Mouse (Mus musculus): Measurements from ENCODE around the gene Rbms3. TPM values are rescaled to one million over a fixed set of nuclear protein-coding genes. Genes with fewer than 3 reads are reported as not detected.

The Rbms3 gene
- polyA plus RNA-seq, 1 experiment from 2014 or later: 86.1 TPM

DNA sequence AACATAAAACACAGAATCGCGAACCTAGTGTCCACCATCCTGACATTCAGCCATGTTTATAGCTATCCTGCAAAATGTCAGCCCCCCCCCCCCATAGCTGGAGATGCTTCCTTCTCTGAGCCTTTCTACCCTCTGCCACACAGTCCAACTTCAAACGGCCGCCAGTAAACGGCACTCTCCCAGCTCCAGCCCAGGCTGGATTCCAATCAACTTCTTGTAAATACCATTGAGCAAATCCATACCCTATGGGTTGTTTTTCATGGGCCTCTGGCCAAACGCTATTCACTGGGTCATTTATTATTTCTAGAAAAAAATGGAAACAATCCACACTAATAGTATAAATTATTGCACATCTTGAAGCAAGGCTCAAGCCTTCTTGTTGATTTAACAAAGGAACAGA is 468.6 kb downstream of the Rbms3 start:
- H3K4me1 ChIP-seq (ENCODE audit: control insufficient read depth, insufficient read depth, low read length): no peaks in the 10 kb centered on the region
- no peak overlapping the region for H3K4me3 ChIP-seq (ENCODE audit: low read depth, low read length)
- ATAC-seq (ENCODE audit: low read depth) (no peak), DNase-seq (ENCODE audit: low spot score) (no peak)
- no peaks in the 10 kb centered on the region for H3K9me3 ChIP-seq (ENCODE audit: control insufficient read depth, low read length)
- H3K9ac ChIP-seq (ENCODE audit: low read depth, low read length): no peak overlapping the region
- WGBS: 73% methylated on average over 6 of the region's 6 CpGs
- H3K27me3 ChIP-seq (replicated peaks; ENCODE audit: control insufficient read depth, insufficient read depth, low read length): no peaks in the 10 kb centered on the region
- no peak overlapping the region for H3K27ac ChIP-seq (replicated peaks; ENCODE audit: low read depth, low read length)
- no peaks in the 10 kb centered on the region for H3K36me3 ChIP-seq (ENCODE audit: control insufficient read depth, insufficient read depth, low read length)
- H3K4me2 ChIP-seq (ENCODE audit: low read depth, low read length): no peak overlapping the region

DNA sequence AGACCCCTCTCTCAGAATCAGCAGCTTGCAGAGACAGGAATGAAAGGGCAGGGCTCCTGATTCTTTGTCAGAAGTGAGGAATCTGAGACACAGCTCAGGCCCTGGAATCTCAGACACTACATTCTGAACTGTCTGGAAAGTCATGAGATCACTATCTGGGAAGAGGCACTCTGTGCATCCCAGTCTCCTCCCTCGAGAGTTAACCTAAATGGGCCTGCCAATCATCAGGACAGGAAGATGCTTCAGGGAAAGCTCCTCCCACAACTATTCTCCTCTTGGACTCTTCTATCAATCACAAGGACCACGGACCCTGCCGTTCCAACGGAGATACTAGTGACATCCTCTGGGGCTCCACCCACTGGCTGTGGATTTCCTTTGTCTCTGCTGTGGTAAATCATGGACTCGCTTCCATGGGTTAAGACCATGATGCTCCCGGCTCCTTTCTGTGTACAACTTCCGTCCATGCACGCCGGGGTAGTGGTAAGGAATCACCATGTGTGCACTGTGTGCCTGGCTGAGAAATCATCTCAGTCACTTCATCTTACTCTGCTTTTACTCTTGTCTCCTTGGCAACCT is 473.3 kb downstream of the Rbms3 start:
- H3K9ac ChIP-seq (ENCODE audit: low read depth, low read length): no peak overlapping the region
- 0 out of 2 replicates have a peak overlapping the region, but pooled peaks have one; percentile 9 for H3K27ac ChIP-seq (replicated peaks; ENCODE audit: low read depth, low read length)
- peak; percentile 68 for DNase-seq (ENCODE audit: low spot score)
- no peak overlapping the region for H3K4me2 ChIP-seq (ENCODE audit: low read depth, low read length)
- ATAC-seq (ENCODE audit: low read depth): peak; percentile 50; the same call in 1 of the 2 replicates
- no peaks in the 10 kb centered on the region for H3K27me3 ChIP-seq (replicated peaks; ENCODE audit: control insufficient read depth, insufficient read depth, low read length)
- H3K9me3 ChIP-seq (ENCODE audit: control insufficient read depth, low read length): no peaks in the 10 kb centered on the region
- WGBS: 60% methylated on average over 9 of the region's 9 CpGs
- H3K36me3 ChIP-seq (ENCODE audit: control insufficient read depth, insufficient read depth, low read length): no peaks in the 10 kb centered on the region
- H3K4me3 ChIP-seq (ENCODE audit: low read depth, low read length): no peak overlapping the region
- H3K4me1 ChIP-seq (ENCODE audit: control insufficient read depth, insufficient read depth, low read length): peaks cover 12% of the 10 kb centered on the region

DNA sequence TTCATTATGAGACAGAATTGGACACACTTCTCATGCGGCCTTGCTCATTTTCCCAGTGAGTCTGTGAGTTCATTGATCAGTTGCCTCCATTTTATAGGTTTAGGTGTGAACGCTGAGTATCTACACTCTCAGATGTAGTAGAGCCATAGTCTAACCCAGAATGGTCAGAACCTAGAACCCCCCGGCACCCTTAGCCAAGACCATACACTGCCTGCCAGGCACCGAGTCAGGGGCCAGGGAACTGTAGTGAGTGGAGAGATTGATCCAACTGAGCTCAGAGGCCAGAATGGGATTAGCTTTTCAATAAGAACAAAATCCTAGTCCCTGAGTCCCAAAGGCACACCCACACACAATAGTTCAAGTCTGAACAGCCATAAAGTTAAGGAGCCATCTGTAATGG is 475.1 kb downstream of the Rbms3 start:
- Histone ChIP-seq H3K27me3 (replicated peaks; ENCODE audit: control insufficient read depth, insufficient read depth, low read length) (no peaks in the 10 kb centered on the region), H3K4me2 (ENCODE audit: low read depth, low read length) (no peak overlapping the region), H3K9me3 (ENCODE audit: control insufficient read depth, low read length) (no peaks in the 10 kb centered on the region), H3K9ac (ENCODE audit: low read depth, low read length) (no peak overlapping the region), H3K36me3 (ENCODE audit: control insufficient read depth, insufficient read depth, low read length) (no peaks in the 10 kb centered on the region), H3K4me3 (ENCODE audit: low read depth, low read length) (no peak overlapping the region), H3K4me1 (ENCODE audit: control insufficient read depth, insufficient read depth, low read length) (peaks cover 12% of the 10 kb centered on the region), H3K27ac (replicated peaks; ENCODE audit: low read depth, low read length) (peak overlapping the region; percentile 66; the same call in 1 of the 2 replicates)
- DNase-seq (ENCODE audit: low spot score) (no peak), ATAC-seq (ENCODE audit: low read depth) (no peak)
- WGBS: 81% methylated on average over 4 of the region's 4 CpGs

DNA sequence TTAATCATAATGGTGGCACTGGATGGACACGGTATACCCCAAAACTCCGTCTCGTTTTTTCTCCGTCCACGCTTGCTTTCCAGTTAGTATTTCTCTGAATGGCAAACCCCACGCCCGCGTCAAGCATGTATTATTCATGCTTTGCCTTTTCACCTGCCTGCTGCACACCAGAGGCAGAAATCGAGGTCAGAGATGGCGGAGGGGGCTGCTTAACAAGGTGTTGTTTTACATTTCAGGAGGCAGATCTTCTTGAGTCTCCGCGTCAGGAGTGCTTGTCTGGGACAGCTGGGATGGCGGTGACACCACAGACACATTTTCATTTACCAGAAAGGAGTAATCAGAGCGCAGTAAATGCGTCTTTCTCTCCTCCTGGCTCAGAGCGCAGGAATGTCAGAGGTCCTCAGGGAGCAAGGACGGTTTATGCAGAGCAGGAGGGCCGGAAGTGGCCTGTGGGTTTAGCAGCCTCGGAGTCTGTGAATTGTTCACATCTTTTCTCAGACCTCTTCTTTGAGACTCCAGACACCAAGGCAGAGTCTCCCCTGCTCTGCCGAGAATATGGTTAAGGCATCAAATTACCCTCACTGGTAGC is 475.9 kb downstream of the Rbms3 start:
- Histone ChIP-seq H3K27ac (replicated peaks; ENCODE audit: low read depth, low read length) (peak overlapping the region; percentile 66), H3K36me3 (ENCODE audit: control insufficient read depth, insufficient read depth, low read length) (no peaks in the 10 kb centered on the region), H3K4me3 (ENCODE audit: low read depth, low read length) (no peak overlapping the region), H3K9me3 (ENCODE audit: control insufficient read depth, low read length) (no peaks in the 10 kb centered on the region), H3K9ac (ENCODE audit: low read depth, low read length) (peak overlapping the region; percentile 47; the same call in 1 of the 2 replicates), H3K4me1 (ENCODE audit: control insufficient read depth, insufficient read depth, low read length) (peaks cover 12% of the 10 kb centered on the region), H3K27me3 (replicated peaks; ENCODE audit: control insufficient read depth, insufficient read depth, low read length) (no peaks in the 10 kb centered on the region), H3K4me2 (ENCODE audit: low read depth, low read length) (peak overlapping the region; percentile 42)
- ATAC-seq (ENCODE audit: low read depth) (peak; percentile 54; the same call in 1 of the 2 replicates), DNase-seq (ENCODE audit: low spot score) (peak; percentile 76)
- 36% methylated on average over 20 of the region's 20 CpGs for WGBS

DNA sequence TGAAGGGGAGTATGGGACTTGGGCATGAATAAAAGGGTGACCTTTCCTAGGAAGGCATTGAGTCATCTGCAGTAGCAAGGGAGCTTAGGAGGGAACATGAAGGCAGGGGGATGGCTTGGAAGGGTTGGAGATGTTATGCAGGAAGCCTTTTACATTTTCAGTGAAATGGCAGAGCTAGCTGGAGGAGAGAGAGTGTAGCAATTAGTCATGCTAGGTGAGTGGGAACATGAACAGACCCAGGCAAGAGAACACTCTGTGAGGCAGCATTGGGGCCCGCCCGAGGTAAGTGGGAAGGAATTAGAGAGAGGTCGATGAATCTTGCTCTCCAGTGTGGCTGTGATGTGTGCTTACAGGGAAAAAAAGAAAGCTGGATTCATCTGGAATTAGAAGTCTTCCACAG is 477.8 kb downstream of the Rbms3 start:
- H3K36me3 ChIP-seq (ENCODE audit: control insufficient read depth, insufficient read depth, low read length): no peaks in the 10 kb centered on the region
- peaks cover 12% of the 10 kb centered on the region for H3K4me1 ChIP-seq (ENCODE audit: control insufficient read depth, insufficient read depth, low read length)
- H3K4me3 ChIP-seq (ENCODE audit: low read depth, low read length): no peak overlapping the region
- no peak overlapping the region for H3K4me2 ChIP-seq (ENCODE audit: low read depth, low read length)
- no peaks in the 10 kb centered on the region for H3K9me3 ChIP-seq (ENCODE audit: control insufficient read depth, low read length)
- WGBS: 60% methylated on average over 3 of the region's 3 CpGs
- H3K9ac ChIP-seq (ENCODE audit: low read depth, low read length): no peak overlapping the region
- no peak overlapping the region for H3K27ac ChIP-seq (replicated peaks; ENCODE audit: low read depth, low read length)
- ATAC-seq (ENCODE audit: low read depth) (no peak), DNase-seq (ENCODE audit: low spot score) (peak; percentile 43)
- H3K27me3 ChIP-seq (replicated peaks; ENCODE audit: control insufficient read depth, insufficient read depth, low read length): no peaks in the 10 kb centered on the region

DNA sequence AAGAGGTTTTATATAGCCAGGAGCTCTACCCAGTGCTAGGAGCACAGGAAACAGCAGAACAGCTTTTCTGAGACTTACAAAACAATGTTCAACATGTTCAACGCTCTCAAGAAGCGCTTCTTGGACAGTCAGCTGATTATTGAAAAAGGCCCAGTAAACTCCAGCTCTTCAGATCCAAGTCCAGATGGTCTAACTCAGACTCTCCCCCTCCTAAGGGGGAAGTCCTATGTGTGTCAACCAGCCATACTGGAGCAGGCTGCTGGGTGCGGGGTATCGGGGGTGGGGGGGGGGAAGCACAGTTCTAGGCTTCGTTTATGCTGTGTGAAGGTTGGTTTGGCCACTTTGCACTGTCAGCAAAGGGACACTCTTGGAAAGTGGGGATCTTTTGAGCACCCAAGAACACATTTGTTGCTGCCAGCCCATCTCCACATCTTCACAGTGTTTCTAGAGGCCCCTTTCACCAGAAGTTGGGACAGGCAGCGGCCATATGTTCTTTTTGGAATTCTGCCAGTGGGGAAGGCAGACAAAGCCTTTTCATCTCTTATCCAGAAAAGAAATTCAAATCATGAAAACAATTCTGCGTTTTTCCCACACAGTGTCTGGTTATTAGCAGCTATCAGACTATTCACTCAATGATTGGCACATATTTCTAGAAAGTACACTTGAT is 485.5 kb downstream of the Rbms3 start:
- Histone ChIP-seq H3K36me3 (ENCODE audit: control insufficient read depth, insufficient read depth, low read length) (no peaks in the 10 kb centered on the region), H3K27ac (replicated peaks; ENCODE audit: low read depth, low read length) (peak overlapping the region; percentile 40; the same call in 1 of the 2 replicates), H3K9ac (ENCODE audit: low read depth, low read length) (no peak overlapping the region), H3K4me2 (ENCODE audit: low read depth, low read length) (no peak overlapping the region), H3K9me3 (ENCODE audit: control insufficient read depth, low read length) (no peaks in the 10 kb centered on the region), H3K27me3 (replicated peaks; ENCODE audit: control insufficient read depth, insufficient read depth, low read length) (no peaks in the 10 kb centered on the region), H3K4me1 (ENCODE audit: control insufficient read depth, insufficient read depth, low read length) (peaks cover 19% of the 10 kb centered on the region), H3K4me3 (ENCODE audit: low read depth, low read length) (no peak overlapping the region)
- ATAC-seq (ENCODE audit: low read depth) (no peak; the same call in 1 of the 2 replicates), DNase-seq (ENCODE audit: low spot score) (peak; percentile 84)
- WGBS: 66% methylated on average over 7 of the region's 7 CpGs

DNA sequence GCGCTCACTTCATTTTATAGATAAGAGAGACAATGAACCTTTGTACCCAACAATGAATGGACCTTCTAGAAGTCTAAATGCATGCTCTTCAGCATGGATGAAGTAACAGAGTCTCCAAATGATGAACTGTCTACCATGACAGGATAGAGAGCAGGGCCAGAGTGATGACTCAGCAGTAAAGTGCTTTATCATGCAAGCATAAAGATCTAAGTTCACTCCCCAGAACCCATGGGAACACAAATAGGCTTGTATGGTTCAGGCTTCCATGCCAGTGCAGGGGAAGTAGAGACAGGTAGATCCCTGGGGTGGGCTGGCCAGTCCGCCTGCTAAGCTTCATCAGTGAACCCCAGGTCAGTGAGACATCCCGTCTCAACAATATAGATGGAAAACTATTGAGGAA is 489.7 kb downstream of the Rbms3 start:
- WGBS: 97% methylated on average over 3 of the region's 3 CpGs
- no peak for ATAC-seq (ENCODE audit: low read depth)
- H3K9ac ChIP-seq (ENCODE audit: low read depth, low read length): no peak overlapping the region
- DNase-seq (ENCODE audit: low spot score): no peak
- H3K4me1 ChIP-seq (ENCODE audit: control insufficient read depth, insufficient read depth, low read length): peaks cover 16% of the 10 kb centered on the region
- no peaks in the 10 kb centered on the region for H3K36me3 ChIP-seq (ENCODE audit: control insufficient read depth, insufficient read depth, low read length)
- H3K27ac ChIP-seq (replicated peaks; ENCODE audit: low read depth, low read length): no peak overlapping the region
- no peak overlapping the region for H3K4me3 ChIP-seq (ENCODE audit: low read depth, low read length)
- H3K4me2 ChIP-seq (ENCODE audit: low read depth, low read length): no peak overlapping the region
- no peaks in the 10 kb centered on the region for H3K9me3 ChIP-seq (ENCODE audit: control insufficient read depth, low read length)
- H3K27me3 ChIP-seq (replicated peaks; ENCODE audit: control insufficient read depth, insufficient read depth, low read length): no peaks in the 10 kb centered on the region

DNA sequence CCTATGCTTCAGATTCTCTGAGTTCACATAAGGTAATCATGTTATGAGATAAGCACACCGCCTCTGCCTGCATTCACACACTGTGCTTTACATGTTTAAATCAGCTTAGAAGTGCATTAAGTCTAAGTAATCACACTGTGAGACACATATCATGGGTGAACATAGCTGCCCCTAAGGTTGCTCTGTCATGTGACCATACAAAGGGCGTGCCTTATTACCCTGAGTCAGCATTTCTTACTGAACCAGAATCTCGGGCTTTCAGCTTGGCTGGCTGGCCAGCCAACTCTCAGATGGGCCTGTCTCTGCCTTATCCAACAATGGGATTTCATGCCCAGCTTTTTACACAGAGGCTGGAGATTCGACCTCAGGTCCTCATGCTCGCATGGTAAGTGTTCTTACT is 493.3 kb downstream of the Rbms3 start:
- no peak overlapping the region for H3K9ac ChIP-seq (ENCODE audit: low read depth, low read length)
- no peak for DNase-seq (ENCODE audit: low spot score)
- no peak overlapping the region for H3K4me2 ChIP-seq (ENCODE audit: low read depth, low read length)
- no peak overlapping the region for H3K4me3 ChIP-seq (ENCODE audit: low read depth, low read length)
- H3K27ac ChIP-seq (replicated peaks; ENCODE audit: low read depth, low read length): no peak overlapping the region
- no peaks in the 10 kb centered on the region for H3K9me3 ChIP-seq (ENCODE audit: control insufficient read depth, low read length)
- no peaks in the 10 kb centered on the region; the same call in 1 of the 2 replicates for H3K4me1 ChIP-seq (ENCODE audit: control insufficient read depth, insufficient read depth, low read length)
- no peaks in the 10 kb centered on the region for H3K36me3 ChIP-seq (ENCODE audit: control insufficient read depth, insufficient read depth, low read length)
- ATAC-seq (ENCODE audit: low read depth): no peak
- WGBS: 72% methylated on average over 5 of the region's 5 CpGs
- no peaks in the 10 kb centered on the region for H3K27me3 ChIP-seq (replicated peaks; ENCODE audit: control insufficient read depth, insufficient read depth, low read length)
